Mouse (Mus musculus) hindbrain, embryonic 16.5 days (tissue): ENCODE data around the gene Mfsd2a. TPM values are rescaled to one million over a fixed set of nuclear protein-coding genes. Genes with fewer than 3 reads are reported as not detected.

Source experiments
- ATAC-seq: fragments of 200-750 bp; cut with Nextera tagmentation; 2 replicates; pipeline ENCODE4 v1.8.0; 2017; ENCODE audit warnings: moderate TSS enrichment, moderate library complexity
- H3K27ac ChIP-seq: fragments of 300-500 bp; sonication (generic); 2 replicates; pipeline ENCODE4 v1.5.1; 2014; ENCODE audit warnings: low read depth, mild to moderate bottlenecking, control low read depth, low read length, moderate library complexity
- H3K27me3 ChIP-seq: fragments of 300-500 bp; sonication (generic); replicated peaks from 2 replicates; pipeline ENCODE4 v1.6.1; 2014; ENCODE audit warnings: low read length; ENCODE audit not compliant: control insufficient read depth, insufficient read depth
- H3K36me3 ChIP-seq: fragments of 300-500 bp; sonication (generic); 2 replicates; pipeline ENCODE4 v1.6.1; 2014; ENCODE audit warnings: mild to moderate bottlenecking, low read length, moderate library complexity, mixed read lengths; ENCODE audit not compliant: control insufficient read depth, insufficient read depth
- H3K4me1 ChIP-seq: fragments of 300-500 bp; sonication (generic); 2 replicates; pipeline ENCODE4 v1.6.1; 2014; ENCODE audit warnings: low read depth, low read length; ENCODE audit not compliant: control insufficient read depth, insufficient read depth
- H3K4me2 ChIP-seq: fragments of 300-500 bp; sonication (generic); 2 replicates; pipeline ENCODE4 v1.6.1; 2014; ENCODE audit warnings: mild to moderate bottlenecking, low read length, control low read depth, moderate library complexity
- H3K4me3 ChIP-seq: fragments of 300-500 bp; sonication (generic); 2 replicates; pipeline ENCODE4 v1.5.1; 2014; ENCODE audit warnings: mild to moderate bottlenecking, low read length, control low read depth, moderate library complexity
- H3K9ac ChIP-seq: fragments of 300-500 bp; sonication (generic); 2 replicates; pipeline ENCODE4 v1.6.1; 2014; ENCODE audit warnings: low read depth, mild to moderate bottlenecking, control low read depth, low read length, moderate library complexity
- H3K9me3 ChIP-seq: fragments of 300-500 bp; sonication (generic); 2 replicates; pipeline ENCODE4 v1.6.1; 2014; ENCODE audit warnings: mild to moderate bottlenecking, low read length, moderate library complexity; ENCODE audit not compliant: control insufficient read depth
- WGBS: fragments of 180-500 bp; shearing (Covaris S2); extraction: QIAGEN DNeasy Blood & Tissue Kit; methylation state at CpG from one replicate; pipeline ENCODE4 v1.1.7; 2014; 5-methylcytosine and 5-hydroxymethylcytosine counted together
- polyA plus RNA-seq: library from polyadenylated mRNA; unstranded; fragments of >200 nt; fragmentation: Nextera tagmentation; extraction: Ambion mirVana; gene quantifications from 2 replicates; pipeline ENCODE4 v1.2.1, GENCODE M21; 2015

Mfsd2a gene
- polyA plus RNA-seq, 1 experiment from 2014 or later, result 36.5 TPM

DNA sequence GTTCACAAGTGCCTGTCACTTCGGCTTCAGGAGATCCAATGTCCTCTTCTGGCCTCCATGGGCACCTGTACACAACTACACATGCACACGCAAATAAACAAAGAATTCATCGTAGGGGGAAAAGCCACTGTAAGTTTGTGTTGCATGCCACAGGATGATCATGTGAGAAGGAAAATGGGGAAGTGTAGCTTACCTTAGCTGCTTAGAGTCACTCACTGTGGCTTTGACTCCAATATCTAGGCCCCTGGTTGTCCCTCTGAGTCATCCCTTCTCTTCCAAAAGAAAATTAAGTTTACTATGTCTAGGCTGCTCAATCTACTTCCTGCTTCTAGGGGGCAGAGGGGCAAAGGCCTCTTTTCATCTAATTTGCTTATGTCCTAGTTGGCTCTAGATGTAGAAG lies 57.3 kb downstream of the Mfsd2a start:
- Histone ChIP-seq H3K4me3 (no peak overlapping the region), H3K9me3 (no peaks in the 10 kb centered on the region), H3K4me2 (no peak overlapping the region), H3K4me1 (no peaks in the 10 kb centered on the region; the same call in 1 of the 2 replicates), H3K27me3 (no peaks in the 10 kb centered on the region), H3K27ac (no peak overlapping the region), H3K36me3 (no peaks in the 10 kb centered on the region), H3K9ac (no peak overlapping the region)
- no peak for ATAC-seq
- WGBS, result 93% methylated on average over 3 of the region's 3 CpGs

GRCm38 (mm10) chr4:122902156-122902555 lies 58.8 kb downstream of the Mfsd2a start:
- H3K27me3 ChIP-seq, result no peaks in the 10 kb centered on the region
- H3K4me2 ChIP-seq, result no peak overlapping the region
- 35% methylated on average over 6 of the region's 6 CpGs for WGBS
- H3K36me3 ChIP-seq, result no peaks in the 10 kb centered on the region
- no peak for ATAC-seq
- no peak overlapping the region for H3K27ac ChIP-seq
- no peak overlapping the region for H3K4me3 ChIP-seq
- no peaks in the 10 kb centered on the region for H3K9me3 ChIP-seq
- H3K9ac ChIP-seq, result no peak overlapping the region
- H3K4me1 ChIP-seq, result no peaks in the 10 kb centered on the region

DNA sequence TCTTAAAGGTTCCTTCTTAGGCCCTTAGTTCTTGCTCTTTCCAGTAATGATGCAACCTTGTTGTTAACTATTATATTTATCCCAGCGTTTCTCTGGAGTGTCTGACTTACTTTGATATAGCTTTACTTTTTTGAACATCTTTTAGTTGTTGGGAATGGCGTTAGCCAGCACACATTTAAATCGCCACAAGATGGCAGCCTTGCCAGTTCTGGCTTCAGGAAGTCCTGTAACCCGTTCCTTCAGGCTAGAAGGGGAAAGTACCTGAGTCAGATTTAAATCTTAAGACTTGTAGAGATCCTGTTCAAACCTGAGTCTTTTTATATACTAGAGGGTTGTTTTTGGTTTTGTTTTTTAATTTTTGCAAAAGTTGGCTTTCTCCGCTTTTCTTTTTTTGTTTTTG lies 62.7 kb downstream of the Mfsd2a start:
- Histone ChIP-seq H3K36me3 (no peaks in the 10 kb centered on the region), H3K9me3 (no peaks in the 10 kb centered on the region), H3K27ac (no peak overlapping the region), H3K4me1 (no peaks in the 10 kb centered on the region), H3K4me3 (no peak overlapping the region), H3K27me3 (no peaks in the 10 kb centered on the region), H3K9ac (no peak overlapping the region), H3K4me2 (no peak overlapping the region)
- ATAC-seq, result 0 out of 2 replicates have a peak, but pooled peaks have one; percentile 60
- 18% methylated on average over 5 of the region's 5 CpGs for WGBS

DNA sequence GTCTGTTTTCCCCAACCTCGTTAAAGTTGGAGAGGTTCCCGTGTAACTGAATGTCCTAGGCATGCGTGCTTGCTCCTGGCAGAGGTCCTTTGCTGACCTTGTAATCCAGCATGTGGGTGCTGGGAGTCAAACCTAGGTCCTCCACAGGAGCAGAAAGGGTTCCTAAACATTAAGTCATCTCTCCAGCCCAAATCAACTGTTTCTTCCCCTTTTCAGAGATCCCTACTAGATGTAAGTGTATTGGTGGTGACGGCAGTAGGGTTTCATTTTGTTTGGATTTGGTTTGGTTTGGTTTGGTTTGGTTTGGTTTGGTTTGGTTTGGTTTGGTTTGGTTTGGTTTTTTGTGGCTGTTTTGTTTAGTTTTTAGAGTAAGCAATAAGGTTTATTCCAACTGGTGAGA lies 63.2 kb downstream of the Mfsd2a start:
- no peaks in the 10 kb centered on the region for H3K27me3 ChIP-seq
- H3K4me2 ChIP-seq, result no peak overlapping the region
- H3K4me3 ChIP-seq, result no peak overlapping the region
- WGBS, result 92% methylated on average over 4 of the region's 4 CpGs
- no peaks in the 10 kb centered on the region for H3K36me3 ChIP-seq
- no peak overlapping the region for H3K9ac ChIP-seq
- H3K9me3 ChIP-seq, result no peaks in the 10 kb centered on the region
- H3K4me1 ChIP-seq, result no peaks in the 10 kb centered on the region
- no peak for ATAC-seq
- no peak overlapping the region for H3K27ac ChIP-seq

Other genes with a start within 250 kb of the Mfsd2a start
- 94.2 and 99.7 TPM in 2 replicates for gene Ppt1, start 124.9 kb downstream of the Mfsd2a start, polyA plus RNA-seq
- 71.6 and 84.9 TPM in 2 replicates for gene Cap1, start 75.1 kb downstream of the Mfsd2a start, polyA plus RNA-seq
- gene Mycl, start 34.5 kb upstream of the Mfsd2a start, polyA plus RNA-seq, result 34.1 and 44.7 TPM in 2 replicates
- 21.4 and 21.5 TPM in 2 replicates for gene Trit1, start 55.4 kb upstream of the Mfsd2a start, polyA plus RNA-seq
- 0.56 and 0.58 TPM in 2 replicates for gene Bmp8b, start 144.0 kb upstream of the Mfsd2a start, polyA plus RNA-seq
- 0.59 and 0.81 TPM in 2 replicates for gene Oxct2b, start 155.1 kb upstream of the Mfsd2a start, polyA plus RNA-seq
- gene Ppie, start 178.8 kb upstream of the Mfsd2a start, polyA plus RNA-seq, result 53.4 and 54.2 TPM in 2 replicates
- gene Hpcal4, start 222.0 kb upstream of the Mfsd2a start, polyA plus RNA-seq, result 46.7 and 63.6 TPM in 2 replicates
- gene Nt5c1a, start 240.3 kb upstream of the Mfsd2a start, polyA plus RNA-seq, result 0.16 TPM in 1 of 2 replicates, not detected in the other